Mouse (Mus musculus) cortical plate, adult 2 months (tissue): ENCODE measurements at regions not wholly inside any gene's neighbourhood (a gene's known extent, or its start where the extent isn't known, plus 50 kb on each side); places are given as distances from the start of the nearest gene placed in this dataset.
"Not testable (repeated sequence)": the region's sequence is repeated elsewhere in the genome, so short reads cannot be mapped to it uniquely, and the experiment has no call there.

ENCODE experiments used
- H3K27ac ChIP-seq: fragments of 200-500 bp; 2 replicates; pipeline ENCODE4 v1.5.1; 2012; ENCODE audit warnings: low read length, control low read depth, inconsistent platforms; ENCODE audit not compliant: insufficient read depth
- H3K4me1 ChIP-seq: fragments of 200-500 bp; 2 replicates; pipeline ENCODE4 v1.6.1; 2011; ENCODE audit warnings: low read length; ENCODE audit not compliant: control insufficient read depth, insufficient read depth
- H3K4me3 ChIP-seq: fragments of 200-500 bp; 2 replicates; pipeline ENCODE4 v1.5.1; 2011; ENCODE audit warnings: mild to moderate bottlenecking, low read length, control low read depth; ENCODE audit not compliant: insufficient read depth
- CTCF ChIP-seq: fragments of 200-500 bp; IDR thresholded peaks from 2 replicates; pipeline ENCODE4 v1.5.1; 2011; ENCODE audit warnings: mild to moderate bottlenecking, control low read depth, low read length; ENCODE audit not compliant: insufficient read depth; ENCODE audit errors: extremely low read depth
- POLR2A ChIP-seq: fragments of 200-500 bp; IDR thresholded peaks from 2 replicates; pipeline ENCODE4 v1.6.1; 2011; ENCODE audit warnings: mild to moderate bottlenecking, low read length, control low read depth; ENCODE audit not compliant: insufficient read depth; ENCODE audit errors: extremely low read depth

GRCm38 (mm10) chr14:61739453-61739852 is 132.2 kb downstream of the Kcnrg start:
- Histone ChIP-seq H3K4me1 (no peaks in the 10 kb centered on the region), H3K27ac (no peak overlapping the region), H3K4me3 (no peak overlapping the region)
- TF ChIP-seq CTCF (no peak), POLR2A (no peak)

- TF ChIP-seq CTCF (no peak), POLR2A (no peak)
- no peak overlapping the region for H3K27ac ChIP-seq
Measured at GRCm38 (mm10) chr14:61743855-61744408, 136.7 kb downstream of the Kcnrg start.

GRCm38 (mm10) chr14:61753421-61753820 is 146.2 kb downstream of the Kcnrg start:
- no peak overlapping the region for H3K27ac ChIP-seq
- no peaks in the 10 kb centered on the region for H3K4me1 ChIP-seq
- TF ChIP-seq CTCF (no peak), POLR2A (no peak)
- no peak overlapping the region for H3K4me3 ChIP-seq

More at GRCm38 (mm10) chr14:61743855-61744408, 136.7 kb downstream of the Kcnrg start:
- Histone ChIP-seq H3K4me3 (no peak overlapping the region), H3K4me1 (no peaks in the 10 kb centered on the region)

GRCm38 (mm10) chr14:61756651-61757050 is 149.4 kb downstream of the Kcnrg start:
- no peak overlapping the region for H3K27ac ChIP-seq
- H3K4me3 ChIP-seq, result no peak overlapping the region
- no peaks in the 10 kb centered on the region for H3K4me1 ChIP-seq
- TF ChIP-seq POLR2A (no peak), CTCF (no peak)

GRCm38 (mm10) chr14:61757086-61757822 is 150.0 kb downstream of the Kcnrg start:
- no peaks in the 10 kb centered on the region for H3K4me1 ChIP-seq
- 0 out of 2 replicates have a peak overlapping the region, but pooled peaks have one; percentile 21 for H3K27ac ChIP-seq
- peak overlapping the region; percentile 22; the same call in 1 of the 2 replicates for H3K4me3 ChIP-seq
- no peak for TF ChIP-seq CTCF
- TF ChIP-seq POLR2A, result no peak

- Histone ChIP-seq H3K4me1 (no peaks in the 10 kb centered on the region), H3K4me3 (peak overlapping the region; percentile 22; the same call in 1 of the 2 replicates), H3K27ac (0 out of 2 replicates have a peak overlapping the region, but pooled peaks have one; percentile 21)
- no peak for TF ChIP-seq CTCF
- TF ChIP-seq POLR2A, result no peak
Measured at GRCm38 (mm10) chr14:61757823-61758175, 150.5 kb downstream of the Kcnrg start.

- no peak overlapping the region for H3K4me3 ChIP-seq
- no peak overlapping the region for H3K27ac ChIP-seq
- TF ChIP-seq POLR2A, result no peak
- no peak for TF ChIP-seq CTCF
- no peaks in the 10 kb centered on the region for H3K4me1 ChIP-seq
Measured at GRCm38 (mm10) chr14:61758586-61758985, 151.3 kb downstream of the Kcnrg start.

- H3K27ac ChIP-seq, H3K4me3 ChIP-seq, H3K4me1 ChIP-seq: not testable (repeated sequence)
Measured at GRCm38 (mm10) chr14:61760176-61760575, 152.9 kb downstream of the Kcnrg start.

GRCm38 (mm10) chr14:61762076-61762475 is 154.8 kb downstream of the Kcnrg start:
- Histone ChIP-seq H3K4me1 (no peaks in the 10 kb centered on the region), H3K27ac (no peak overlapping the region), H3K4me3 (no peak overlapping the region)
- no peak for TF ChIP-seq POLR2A
- no peak for TF ChIP-seq CTCF

GRCm38 (mm10) chr14:61769881-61770280 is 162.6 kb downstream of the Kcnrg start:
- Histone ChIP-seq H3K4me3 (no peak overlapping the region), H3K27ac (no peak overlapping the region), H3K4me1 (no peaks in the 10 kb centered on the region; the same call in 1 of the 2 replicates)
- TF ChIP-seq CTCF (no peak), POLR2A (no peak)
